Mouse (Mus musculus): Measurements from ENCODE around the gene Vps51. TPM values are rescaled to one million over a fixed set of nuclear protein-coding genes. Genes with fewer than 3 reads are reported as not detected.

The Vps51 gene
- polyA plus RNA-seq (2012; rRNA removed) = 101 and 102 TPM in 2 replicates

GRCm38 (mm10) chr19:6076564-6077393, at the start of gene Vps51:
Vps51 (minus strand) TSS chr19:6077231.

GRCm38 (mm10) chr19:6117986-6118676, 41.1 kb upstream of the Vps51 start, which contains the start of gene Sac3d1:
Sac3d1 (minus strand) TSS chr19:6118650.

GRCm38 (mm10) chr19:6105586-6105985, 28.6 kb upstream of the Vps51 start, which contains the start of gene Naaladl1:
Naaladl1 (plus strand) TSS chr19:6105782.

GRCm38 (mm10) chr19:6094119-6094518, 17.1 kb upstream of the Vps51 start, which contains the start of gene AC131692.1:
AC131692.1 (plus strand) TSS chr19:6094419.

GRCm38 (mm10) chr19:6084478-6085248, 7.6 kb upstream of the Vps51 start, which contains the start of the genes Zfpl1 and Cdca5:
Zfpl1 (minus strand) TSS chr19:6084956.
Cdca5 (plus strand) TSS chr19:6084983.

GRCm38 (mm10) chr19:6082156-6082555, 5.1 kb upstream of the Vps51 start, which contains the start of gene Gm28374:
Gm28374 (minus strand) TSS chr19:6082256.

GRCm38 (mm10) chr19:6079983-6080480, 3.0 kb upstream of the Vps51 start, which contains the start of gene Tmem262:
Tmem262 (plus strand) TSS chr19:6080033.

GRCm38 (mm10) chr19:6067724-6068415, 9.2 kb downstream of the Vps51 start, which contains the start of gene Tm7sf2:
Tm7sf2 (minus strand) TSS chr19:6068373.

GRCm38 (mm10) chr19:6061021-6061533, 16.0 kb downstream of the Vps51 start, which contains the start of gene Znhit2:
Znhit2 (plus strand) TSS chr19:6061192.

GRCm38 (mm10) chr19:6057313-6058096, 19.5 kb downstream of the Vps51 start, which contains the start of the genes Mrpl49 and Fau:
Mrpl49 (minus strand) TSS chr19:6057785.
Fau (plus strand) TSS chr19:6057844.

GRCm38 (mm10) chr19:6046294-6047153, 30.5 kb downstream of the Vps51 start, which contains the start of gene Syvn1:
Syvn1 (plus strand) TSS chr19:6046576.

Other genes starting within 250 kb of the Vps51 start
- 16.1 and 16.6 TPM in 2 replicates for gene Frmd8, start 202.0 kb downstream of the Vps51 start, polyA plus RNA-seq (2012; rRNA removed)
- gene Slc25a45, start 199.4 kb downstream of the Vps51 start, polyA plus RNA-seq (2012; rRNA removed) = 3.5 and 4.1 TPM in 2 replicates
- 13.9 and 15.5 TPM in 2 replicates for gene Tigd3, start 183.1 kb downstream of the Vps51 start, polyA plus RNA-seq (2012; rRNA removed)
- 193 and 198 TPM in 2 replicates for gene Dpf2, start 164.2 kb downstream of the Vps51 start, polyA plus RNA-seq (2012; rRNA removed)
- gene Cdc42ep2, start 152.4 kb downstream of the Vps51 start, polyA plus RNA-seq (2012; rRNA removed) = 9.7 and 12.1 TPM in 2 replicates
- gene Pola2, start 113.0 kb downstream of the Vps51 start, polyA plus RNA-seq (2012; rRNA removed) = 50.1 and 52.4 TPM in 2 replicates
- not detected in 2 replicates for gene Slc22a20, start 91.1 kb downstream of the Vps51 start, polyA plus RNA-seq (2012; rRNA removed)
- 5.1 and 9.9 TPM in 2 replicates for gene Capn1, start 61.3 kb downstream of the Vps51 start, polyA plus RNA-seq (2012; rRNA removed)
- gene Syvn1, start 30.7 kb downstream of the Vps51 start, polyA plus RNA-seq (2012; rRNA removed) = 28.2 and 37.9 TPM in 2 replicates
- 52.3 and 53.8 TPM in 2 replicates for gene Mrpl49, start 19.4 kb downstream of the Vps51 start, polyA plus RNA-seq (2012; rRNA removed)
- 1,336 and 1,386 TPM in 2 replicates for gene Fau, start 19.4 kb downstream of the Vps51 start, polyA plus RNA-seq (2012; rRNA removed)
- gene Znhit2, start 16.0 kb downstream of the Vps51 start, polyA plus RNA-seq (2012; rRNA removed) = 31.1 and 33.9 TPM in 2 replicates
- 79.3 and 81.1 TPM in 2 replicates for gene Tm7sf2, start 8.9 kb downstream of the Vps51 start, polyA plus RNA-seq (2012; rRNA removed)
- not detected in 2 replicates for gene Tmem262, start 2.8 kb upstream of the Vps51 start, polyA plus RNA-seq (2012; rRNA removed)
- gene Gm28374, start 5.0 kb upstream of the Vps51 start, polyA plus RNA-seq (2012; rRNA removed) = 2.3 and 2.7 TPM in 2 replicates
- gene Zfpl1, start 7.7 kb upstream of the Vps51 start, polyA plus RNA-seq (2012; rRNA removed) = 99.9 and 111 TPM in 2 replicates
- gene Cdca5, start 7.8 kb upstream of the Vps51 start, polyA plus RNA-seq (2012; rRNA removed) = 13.7 and 19.6 TPM in 2 replicates
- 0.29 and 0.48 TPM in 2 replicates for gene AC131692.1, start 17.2 kb upstream of the Vps51 start, polyA plus RNA-seq (2012; rRNA removed)
- 1.8 and 1.9 TPM in 2 replicates for gene Naaladl1, start 28.6 kb upstream of the Vps51 start, polyA plus RNA-seq (2012; rRNA removed)
- gene Sac3d1, start 41.4 kb upstream of the Vps51 start, polyA plus RNA-seq (2012; rRNA removed) = 45.8 and 47.4 TPM in 2 replicates
- gene Snx15, start 51.1 kb upstream of the Vps51 start, polyA plus RNA-seq (2012; rRNA removed) = 47.2 and 51.4 TPM in 2 replicates
- gene Batf2, start 63.8 kb upstream of the Vps51 start, polyA plus RNA-seq (2012; rRNA removed) = 0.34 and 0.48 TPM in 2 replicates
- 99.8 and 109 TPM in 2 replicates for gene Arl2, start 64.3 kb upstream of the Vps51 start, polyA plus RNA-seq (2012; rRNA removed)
- gene Majin, start 107.2 kb upstream of the Vps51 start, polyA plus RNA-seq (2012; rRNA removed) = 0.09 TPM in 1 of 2 replicates, not detected in the other
- 0.14 and 1.1 TPM in 2 replicates for gene Gpha2, start 149.1 kb upstream of the Vps51 start, polyA plus RNA-seq (2012; rRNA removed)
- gene Ppp2r5b, start 158.6 kb upstream of the Vps51 start, polyA plus RNA-seq (2012; rRNA removed) = 99.3 and 99.9 TPM in 2 replicates
- 19.9 and 22.5 TPM in 2 replicates for gene Atg2a, start 164.4 kb upstream of the Vps51 start, polyA plus RNA-seq (2012; rRNA removed)
- gene Ehd1, start 199.5 kb upstream of the Vps51 start, polyA plus RNA-seq (2012; rRNA removed) = 175 and 205 TPM in 2 replicates
- gene Cdc42bpg, start 229.2 kb upstream of the Vps51 start, polyA plus RNA-seq (2012; rRNA removed) = 5.2 and 8.1 TPM in 2 replicates